Mouse (Mus musculus): ENCODE data around the gene Fbxl16.

GRCm38 (mm10) chr17:25843122-25843521, 34.2 kb downstream of the Fbxl16 start:
- TF ChIP-seq EP300 (IDR thresholded peaks at IDR 0.05; ENCODE audit: insufficient read depth, low read depth, low read length) (no peak), CTCF (IDR thresholded peaks at IDR 0.05; ENCODE audit: low read depth, low read length) (no peak)
